Mouse (Mus musculus) urinary bladder, adult 18-20 months (tissue): ENCODE data around the gene Zfp788.
"Not testable (repeated sequence)": the region's sequence is repeated elsewhere in the genome, so short reads cannot be mapped to it uniquely, and the experiment has no call there.

Experiments
- DNase-seq, 2 experiments: peaks; one replicate each; pipeline ENCODE4 v3.0.0; 2022; ENCODE audit warnings: low spot score in 2 of 2, mixed read lengths in 2 of 2

The Zfp788 gene

GRCm38 (mm10) chr7:41632409-41633220 is at the start of gene Zfp788:
Gene Zfp788, plus strand, starts transcription at chr7:41633203.
- peak; percentile 73 to 92 for DNase-seq

- DNase-seq: not testable (repeated sequence)
Measured at GRCm38 (mm10) chr7:41587831-41588230, 45.2 kb upstream of the Zfp788 start.

GRCm38 (mm10) chr7:41598615-41599014 is 34.4 kb upstream of the Zfp788 start:
- no peak for DNase-seq

- DNase-seq: peak; percentile 77 to 86
Measured at GRCm38 (mm10) chr7:41599034-41599813, 33.8 kb upstream of the Zfp788 start, which contains the start of gene 2610021A01Rik. Gene 2610021A01Rik, plus strand, starts transcription at chr7:41599230.

GRCm38 (mm10) chr7:41599932-41600548 is 33.0 kb upstream of the Zfp788 start:
- no peak for DNase-seq

GRCm38 (mm10) chr7:41611654-41612053 is 21.3 kb upstream of the Zfp788 start:
- no peak for DNase-seq

- not testable (repeated sequence) for DNase-seq
Measured at GRCm38 (mm10) chr7:41616241-41616640, 16.8 kb upstream of the Zfp788 start.

GRCm38 (mm10) chr7:41633221-41633984 is 400 bp downstream of the Zfp788 start:
- DNase-seq: peak; percentile 82 to 85

- not testable (repeated sequence) for DNase-seq
Measured at GRCm38 (mm10) chr7:41674326-41674725, 41.3 kb downstream of the Zfp788 start.
